Mouse (Mus musculus): ENCODE results near the gene Mafg. TPM values are rescaled to one million over a fixed set of nuclear protein-coding genes. Genes with fewer than 3 reads are reported as not detected.

Mafg gene
- polyA plus RNA-seq, 1 experiment from 2014 or later = 58.3 TPM

DNA sequence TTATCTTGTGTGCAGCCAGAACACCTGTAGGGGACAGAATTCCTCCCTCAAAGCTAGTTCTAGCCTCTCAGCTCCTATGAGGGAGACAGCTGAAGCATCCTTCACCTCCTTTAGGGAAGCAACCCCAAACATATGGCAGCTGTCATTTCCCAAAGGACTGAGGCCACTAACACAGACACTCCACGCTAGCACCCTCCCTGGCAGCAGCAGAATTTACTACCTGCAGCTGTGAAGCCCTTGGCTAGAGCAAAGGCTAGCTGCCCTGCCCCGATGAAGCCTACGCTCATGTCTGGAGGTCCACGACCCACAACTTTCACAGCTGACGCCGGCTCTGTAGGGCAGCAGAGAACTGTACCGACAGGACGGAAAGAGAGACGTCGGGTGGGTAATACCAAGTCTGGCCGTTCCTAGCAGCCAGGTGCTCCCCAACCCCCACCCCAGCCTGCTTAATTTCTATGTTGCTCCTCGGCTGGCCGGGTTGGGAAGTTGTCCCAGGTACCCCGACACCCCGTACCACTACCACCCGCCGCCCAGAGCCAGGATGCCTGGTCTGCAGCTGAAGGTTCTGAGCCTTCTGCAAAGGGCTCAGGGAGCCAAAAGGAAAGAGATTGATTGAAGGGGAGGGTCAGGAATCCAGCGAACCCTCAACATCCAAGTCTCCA, 9.7 kb upstream of the Mafg start:
- peak overlapping the region; percentile 46; the same call in 1 of the 2 replicates for H3K27ac ChIP-seq
- peak overlapping the region; percentile 57 for H3K4me3 ChIP-seq
- peak; percentile 64 for ATAC-seq

DNA sequence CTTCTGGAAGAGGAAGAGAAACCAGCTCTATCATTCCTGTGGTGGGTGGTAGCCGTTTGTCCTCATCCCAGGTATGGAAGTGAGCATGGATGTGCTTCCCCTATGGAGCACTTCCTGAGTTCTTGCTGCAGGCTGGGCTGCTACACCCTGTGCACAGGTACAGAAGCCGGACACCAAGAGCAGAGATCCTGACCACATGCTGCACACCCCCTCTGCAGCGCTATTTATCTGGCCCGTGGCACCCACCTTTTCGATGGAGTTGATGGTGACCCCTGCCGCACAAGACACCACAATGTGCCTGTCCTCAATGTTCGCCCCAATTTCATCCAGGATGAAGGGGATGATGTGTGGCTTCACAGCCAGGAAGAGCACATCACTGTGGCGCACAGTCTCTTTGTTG, 8.5 kb upstream of the Mafg start:
- H3K36me3 ChIP-seq = no peaks in the 10 kb centered on the region
- H3K4me3 ChIP-seq = no peak overlapping the region
- peaks cover 25% of the 10 kb centered on the region for H3K4me1 ChIP-seq
- no peak overlapping the region for H3K27ac ChIP-seq
- no peaks in the 10 kb centered on the region for H3K9me3 ChIP-seq (replicated peaks)
- no peak overlapping the region for H3K9ac ChIP-seq
- H3K4me2 ChIP-seq = no peak overlapping the region
- ATAC-seq = no peak
- peaks cover 38% of the 10 kb centered on the region for H3K27me3 ChIP-seq (replicated peaks)
- WGBS (ENCODE audit: insufficient replicate concordance) = 78% methylated on average over 8 of the region's 8 CpGs

More for the DNA sequence above, 9.7 kb upstream of the Mafg start:
- no peaks in the 10 kb centered on the region for H3K9me3 ChIP-seq (replicated peaks)
- peaks cover 50% of the 10 kb centered on the region for H3K27me3 ChIP-seq (replicated peaks)
- peak overlapping the region; percentile 96 for H3K4me2 ChIP-seq
- 1% methylated on average over 18 of the region's 18 CpGs for WGBS (ENCODE audit: insufficient replicate concordance)
- H3K4me1 ChIP-seq = peaks cover 28% of the 10 kb centered on the region
- H3K9ac ChIP-seq = peak overlapping the region; percentile 78
- H3K36me3 ChIP-seq = no peaks in the 10 kb centered on the region

DNA sequence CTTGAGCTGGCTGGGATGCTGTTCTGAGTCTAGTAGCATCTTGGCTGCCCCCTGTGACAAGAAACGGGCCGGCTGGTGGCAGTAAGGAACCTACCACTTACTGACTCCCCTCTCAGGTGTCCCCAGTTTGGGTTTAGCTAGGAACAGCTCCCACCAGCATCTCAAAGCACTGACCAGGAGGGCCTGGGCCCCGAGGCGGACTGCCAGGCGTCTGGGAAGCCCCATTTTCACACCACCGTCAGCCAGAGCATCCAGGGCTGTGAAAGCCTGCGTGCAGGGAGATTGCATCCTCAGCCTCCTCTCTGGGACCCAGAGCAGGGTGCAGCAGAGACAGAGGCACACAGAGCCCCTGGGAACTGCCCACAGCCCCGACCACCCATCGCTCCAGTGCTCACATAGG, 7.9 kb upstream of the Mafg start:
- WGBS (ENCODE audit: insufficient replicate concordance) = 67% methylated on average over 9 of the region's 9 CpGs
- Histone ChIP-seq H3K27ac (no peak overlapping the region), H3K9me3 (replicated peaks) (no peaks in the 10 kb centered on the region), H3K27me3 (replicated peaks) (peaks cover 33% of the 10 kb centered on the region), H3K36me3 (no peaks in the 10 kb centered on the region), H3K4me1 (peaks cover 28% of the 10 kb centered on the region), H3K9ac (no peak overlapping the region), H3K4me3 (no peak overlapping the region), H3K4me2 (no peak overlapping the region)
- no peak for ATAC-seq

DNA sequence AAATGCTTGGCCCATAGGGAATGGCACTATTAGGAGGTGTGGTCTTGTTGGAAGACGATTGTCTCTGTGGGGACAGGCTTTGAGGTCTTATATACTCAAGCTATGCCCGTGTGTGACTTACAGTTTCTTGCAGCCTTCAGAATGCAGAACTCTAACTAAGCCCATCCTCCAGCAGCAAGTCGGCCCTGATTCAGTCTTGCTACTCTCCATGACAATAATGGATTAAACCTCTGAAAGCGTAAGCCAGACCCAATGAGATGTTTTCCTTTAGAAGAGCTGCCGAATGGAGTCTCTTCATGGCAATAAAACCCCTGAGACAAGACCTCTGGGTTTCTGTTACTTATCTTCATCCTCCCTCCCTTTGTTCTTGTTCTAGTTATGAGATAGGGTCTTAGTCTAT, 1.4 kb upstream of the Mafg start:
- Histone ChIP-seq H3K9me3 (replicated peaks) (no peaks in the 10 kb centered on the region), H3K27ac (peak overlapping the region; percentile 94; the same call in 1 of the 2 replicates), H3K4me2 (peak overlapping the region; percentile 76), H3K9ac (peak overlapping the region; percentile 99; the same call in 1 of the 2 replicates), H3K27me3 (replicated peaks) (no peaks in the 10 kb centered on the region), H3K4me3 (peak overlapping the region; percentile 91), H3K36me3 (no peaks in the 10 kb centered on the region), H3K4me1 (peaks cover 52% of the 10 kb centered on the region)
- no peak for ATAC-seq
- WGBS (ENCODE audit: insufficient replicate concordance) = 78% methylated on average over 5 of the region's 5 CpGs

DNA sequence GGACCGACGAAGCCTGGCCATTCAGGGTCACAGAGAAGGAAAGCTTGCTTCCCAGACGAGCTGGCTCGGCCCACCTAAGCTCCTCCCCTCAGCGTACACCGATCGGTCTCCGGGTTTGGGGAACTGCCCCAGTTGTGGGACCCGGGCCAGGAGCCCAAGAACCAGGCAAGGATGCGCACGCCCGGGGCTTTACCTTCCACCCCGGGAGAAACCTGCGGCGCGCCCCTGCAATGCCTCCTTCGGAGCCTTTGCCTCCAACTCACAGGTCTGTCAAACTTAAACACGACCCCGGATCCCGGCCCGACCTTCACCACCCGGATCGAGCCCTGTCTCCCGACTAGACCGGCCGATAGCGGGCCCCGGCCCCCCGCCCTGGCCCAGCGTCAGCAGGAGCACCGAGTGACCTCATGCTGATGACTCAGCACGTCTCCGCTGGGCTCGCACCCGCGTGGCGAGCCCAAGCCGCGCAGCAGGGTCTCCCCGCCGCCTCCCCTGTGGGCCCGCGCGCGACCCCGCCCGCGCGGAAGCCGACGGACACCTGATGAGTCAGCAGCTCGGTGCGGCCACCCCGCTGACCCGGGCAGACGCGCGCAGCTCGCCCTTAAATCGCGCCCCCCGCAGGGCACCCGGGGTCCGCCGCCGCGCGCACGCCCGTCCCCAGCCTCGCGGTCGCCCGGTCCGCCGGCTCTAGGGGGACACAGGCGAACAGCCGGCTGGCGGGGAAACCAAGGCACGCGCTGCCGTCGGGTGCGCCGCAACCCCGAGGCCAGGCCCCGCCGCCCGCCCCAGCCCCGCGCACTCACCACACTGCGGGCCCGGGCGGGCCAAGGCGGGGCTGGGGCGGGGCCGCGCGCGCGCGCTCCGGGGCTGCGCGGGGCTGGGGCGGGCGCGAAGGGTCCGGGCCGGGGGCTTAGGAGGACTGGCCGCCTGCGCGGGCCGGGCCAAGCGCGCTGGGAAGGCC, 561 bp downstream of the Mafg start:
- H3K27me3 ChIP-seq (replicated peaks) = no peaks in the 10 kb centered on the region
- H3K27ac ChIP-seq = peak overlapping the region; percentile 94
- H3K9me3 ChIP-seq (replicated peaks) = no peaks in the 10 kb centered on the region
- H3K4me1 ChIP-seq = peaks cover 70% of the 10 kb centered on the region
- H3K9ac ChIP-seq = peak overlapping the region; percentile 99
- H3K36me3 ChIP-seq = peaks cover 15% of the 10 kb centered on the region
- H3K4me3 ChIP-seq = peak overlapping the region; percentile 91
- under 1% methylated on average over 116 of the region's 116 CpGs for WGBS (ENCODE audit: insufficient replicate concordance)
- peak overlapping the region; percentile 76 for H3K4me2 ChIP-seq
- peak; percentile 78 for ATAC-seq

DNA sequence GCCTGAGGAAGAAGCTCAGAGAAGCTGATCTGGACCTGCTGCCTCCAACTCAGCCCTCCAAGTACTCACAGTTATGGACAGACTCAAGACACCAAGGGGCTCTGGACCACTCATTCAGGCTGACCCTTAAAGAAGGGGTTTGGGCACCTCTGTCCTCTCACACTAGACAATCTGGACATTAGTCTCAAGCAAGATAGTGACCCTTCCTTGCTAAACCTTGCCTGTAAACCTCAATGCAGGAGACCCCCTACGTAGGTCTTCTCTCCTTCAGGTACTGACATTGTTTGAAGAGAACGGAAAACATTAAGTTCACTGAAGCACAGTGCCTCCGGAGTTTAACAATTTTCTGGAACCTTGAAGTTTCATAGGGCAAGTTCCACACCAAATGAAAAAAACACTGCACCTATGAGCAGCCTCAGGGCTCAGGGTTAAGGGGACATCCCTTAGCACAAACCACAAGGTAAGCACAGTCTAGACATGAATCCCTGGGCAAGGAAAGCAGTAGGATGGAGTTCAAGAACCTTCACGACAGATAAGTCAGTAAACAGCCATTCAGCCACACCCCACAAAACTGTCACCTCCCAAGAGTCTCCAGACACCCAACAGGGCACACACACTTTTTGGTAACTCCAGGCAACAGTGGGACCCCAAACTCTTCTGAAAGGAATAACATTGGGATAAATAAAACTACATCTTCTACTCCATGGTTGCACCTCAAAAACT, 1.5 kb downstream of the Mafg start:
- H3K4me1 ChIP-seq = peaks cover 74% of the 10 kb centered on the region
- WGBS (ENCODE audit: insufficient replicate concordance) = 39% methylated on average over 4 of the region's 4 CpGs
- H3K36me3 ChIP-seq = peaks cover 25% of the 10 kb centered on the region
- H3K4me3 ChIP-seq = peak overlapping the region; percentile 91
- no peaks in the 10 kb centered on the region for H3K9me3 ChIP-seq (replicated peaks)
- H3K4me2 ChIP-seq = peak overlapping the region; percentile 76
- no peaks in the 10 kb centered on the region for H3K27me3 ChIP-seq (replicated peaks)
- peak; percentile 22 for ATAC-seq
- peak overlapping the region; percentile 94 for H3K27ac ChIP-seq
- peak overlapping the region; percentile 99 for H3K9ac ChIP-seq

DNA sequence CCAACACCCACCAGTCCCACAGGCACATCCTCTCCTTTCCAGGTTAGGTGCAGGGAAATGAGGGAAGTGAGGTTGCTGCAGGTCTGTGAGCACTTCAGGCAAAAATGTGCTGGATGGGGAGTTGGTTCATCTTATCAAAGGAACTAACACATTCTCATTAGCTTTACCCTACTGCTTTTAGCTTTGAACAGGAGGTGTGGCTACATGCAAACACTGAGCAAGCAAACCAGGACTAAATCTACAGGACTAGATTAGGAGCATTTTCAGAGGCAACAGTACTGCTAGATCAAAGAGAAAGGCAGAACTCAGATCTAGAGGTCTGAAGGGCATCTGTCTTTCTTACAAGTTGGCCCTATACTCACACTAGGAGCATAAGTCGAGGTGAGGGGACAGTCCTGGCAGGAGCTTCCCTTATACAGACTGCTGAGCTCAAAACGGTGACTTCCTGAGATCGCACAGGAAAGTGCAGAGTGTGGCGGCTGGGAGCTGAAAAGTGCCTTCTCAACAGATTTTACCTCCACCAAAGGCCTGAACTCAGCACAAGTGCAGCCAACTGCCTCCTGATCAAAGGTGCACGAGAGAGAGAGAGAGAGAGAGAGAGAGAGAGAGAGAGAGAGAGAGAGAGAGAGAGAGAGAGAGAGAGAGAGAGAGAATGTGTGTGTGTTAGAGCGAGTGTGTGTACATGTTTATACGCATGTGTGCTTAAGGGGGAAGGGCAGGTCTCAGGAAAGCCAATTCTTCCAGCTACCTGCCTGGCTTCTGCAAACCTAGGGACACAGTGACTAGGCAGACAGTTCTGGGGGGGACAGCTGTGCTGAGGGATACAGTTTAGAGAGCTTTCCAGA, 2.3 kb downstream of the Mafg start:
- Histone ChIP-seq H3K36me3 (peaks cover 31% of the 10 kb centered on the region), H3K9me3 (replicated peaks) (no peaks in the 10 kb centered on the region), H3K4me1 (peaks cover 79% of the 10 kb centered on the region), H3K4me2 (peak overlapping the region; percentile 76), H3K4me3 (peak overlapping the region; percentile 91), H3K27me3 (replicated peaks) (no peaks in the 10 kb centered on the region), H3K9ac (peak overlapping the region; percentile 99), H3K27ac (peak overlapping the region; percentile 94)
- WGBS (ENCODE audit: insufficient replicate concordance) = 9% methylated on average over 7 of the region's 7 CpGs
- ATAC-seq = no peak

DNA sequence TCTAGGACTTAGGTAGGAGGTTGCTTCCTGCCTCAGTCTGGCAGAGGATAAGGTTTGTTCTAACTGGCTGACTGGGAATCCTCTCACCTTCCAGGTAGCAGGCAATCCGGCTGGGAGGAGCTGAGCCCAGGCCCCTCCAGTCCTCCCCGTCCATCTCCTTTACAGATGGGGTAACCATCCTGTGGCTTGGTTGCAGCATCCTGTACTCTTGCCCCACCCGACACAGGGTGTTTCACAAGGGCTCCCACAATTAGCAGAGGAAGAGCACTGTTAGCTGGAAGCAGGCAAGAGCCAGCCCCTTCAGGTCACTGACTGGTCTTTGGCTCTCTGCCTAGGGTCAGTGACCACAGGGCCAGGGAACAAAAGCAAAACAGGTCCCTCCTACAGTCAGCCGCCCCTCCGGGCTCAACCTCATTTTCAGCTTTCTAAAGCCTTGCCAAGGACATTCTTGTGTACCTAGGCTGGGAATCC, 3.0 kb downstream of the Mafg start:
- H3K27me3 ChIP-seq (replicated peaks) = no peaks in the 10 kb centered on the region
- H3K9ac ChIP-seq = peak overlapping the region; percentile 99
- H3K9me3 ChIP-seq (replicated peaks) = no peaks in the 10 kb centered on the region
- ATAC-seq = peak; percentile 22; the same call in 1 of the 2 replicates
- H3K4me2 ChIP-seq = peak overlapping the region; percentile 76
- peaks cover 36% of the 10 kb centered on the region for H3K36me3 ChIP-seq
- H3K4me1 ChIP-seq = peaks cover 86% of the 10 kb centered on the region
- 20% methylated on average over 5 of the region's 5 CpGs for WGBS (ENCODE audit: insufficient replicate concordance)
- peak overlapping the region; percentile 94 for H3K27ac ChIP-seq
- peak overlapping the region; percentile 91 for H3K4me3 ChIP-seq

DNA sequence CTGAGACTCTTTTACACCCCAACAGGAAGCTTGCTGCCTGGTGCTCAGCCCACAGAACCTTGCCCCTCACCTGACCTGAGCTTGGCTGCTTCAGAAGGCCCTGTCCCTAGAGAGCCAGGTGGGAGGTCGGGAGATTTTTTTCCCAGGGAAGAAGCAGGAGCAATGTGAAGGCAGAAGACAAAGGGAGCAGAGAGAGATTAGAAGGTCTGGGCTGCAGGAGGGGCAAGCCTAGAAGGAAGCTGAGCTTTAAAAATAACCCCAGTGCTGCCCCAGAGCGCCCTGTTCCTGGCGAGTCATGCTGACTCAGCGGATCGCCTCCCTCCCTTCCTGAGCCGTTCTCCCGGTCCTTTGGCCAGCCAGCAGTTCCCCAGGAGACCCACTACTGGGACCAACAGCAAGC, 3.5 kb downstream of the Mafg start:
- Histone ChIP-seq H3K27me3 (replicated peaks) (no peaks in the 10 kb centered on the region), H3K4me3 (peak overlapping the region; percentile 91), H3K4me1 (peaks cover 87% of the 10 kb centered on the region), H3K9ac (peak overlapping the region; percentile 99), H3K27ac (peak overlapping the region; percentile 94), H3K9me3 (replicated peaks) (no peaks in the 10 kb centered on the region), H3K36me3 (peaks cover 36% of the 10 kb centered on the region), H3K4me2 (peak overlapping the region; percentile 76)
- 8% methylated on average over 7 of the region's 7 CpGs for WGBS (ENCODE audit: insufficient replicate concordance)
- peak; percentile 62 for ATAC-seq

DNA sequence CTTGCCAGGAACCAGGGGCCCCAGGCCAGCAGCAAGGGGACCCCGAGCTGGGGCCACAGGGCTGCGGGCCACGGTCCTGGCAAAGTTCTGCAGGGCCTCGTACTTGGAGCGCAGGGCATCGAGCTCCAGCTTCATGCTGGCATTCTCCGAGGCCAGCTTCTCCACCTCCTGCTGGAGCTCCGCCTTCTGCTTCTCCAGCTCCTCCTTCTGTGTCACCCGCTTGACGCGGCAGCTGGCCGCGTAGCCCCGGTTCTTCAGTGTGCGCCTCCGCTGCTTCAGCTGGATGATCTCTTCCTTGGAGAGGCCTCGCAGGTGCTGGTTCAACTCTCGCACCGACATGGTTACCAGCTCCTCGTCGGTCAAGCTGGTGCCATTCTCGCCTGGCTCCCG, 4.1 kb downstream of the Mafg start:
- peak overlapping the region; percentile 99 for H3K9ac ChIP-seq
- peaks cover 36% of the 10 kb centered on the region for H3K36me3 ChIP-seq
- peak overlapping the region; percentile 91 for H3K4me3 ChIP-seq
- H3K4me1 ChIP-seq = peaks cover 82% of the 10 kb centered on the region
- no peaks in the 10 kb centered on the region for H3K27me3 ChIP-seq (replicated peaks)
- peak overlapping the region; percentile 76 for H3K4me2 ChIP-seq
- 40% methylated on average over 23 of the region's 23 CpGs for whole genome bisulfite sequencing (ENCODE audit: insufficient replicate concordance)
- no peaks in the 10 kb centered on the region for H3K9me3 ChIP-seq (replicated peaks)
- no peak for ATAC-seq
- H3K27ac ChIP-seq = peak overlapping the region; percentile 94

All from liver, embryonic 12.5 days (tissue).